Mouse (Mus musculus): Measurements from ENCODE around the gene Arf6.
"Not testable (repeated sequence)": the region's sequence is repeated elsewhere in the genome, so short reads cannot be mapped to it uniquely, and the experiment has no call there.

GRCm38 (mm10) chr12:69386281-69386732 lies 14.4 kb downstream of the Arf6 start:
- TF ChIP-seq CTCF, EP300 (IDR thresholded peaks at IDR 0.05; ENCODE audit: low read depth): not testable (repeated sequence)

Data from liver, embryonic 14.5 days (tissue).